Mouse (Mus musculus): Measurements from ENCODE around the gene Vmo1. TPM values are rescaled to one million over a fixed set of nuclear protein-coding genes. Genes with fewer than 3 reads are reported as not detected.
A peak's percentile ranks its signal among the peaks of the same experiment; 100 is the strongest.

Vmo1 gene
- polyA plus RNA-seq, 1 experiment: not detected

- TF ChIP-seq CTCF (IDR thresholded peaks at IDR 0.05; ENCODE audit: low read depth, low read length) (peak; percentile 50; the same call in 1 of the 2 replicates), POLR2A (IDR thresholded peaks at IDR 0.05; ENCODE audit: borderline replicate concordance, low read depth, low read length) (no peak)
- no peak overlapping the region for H3K27ac ChIP-seq (ENCODE audit: insufficient read depth, low read depth, low read length)
- H3K4me1 ChIP-seq (ENCODE audit: control insufficient read depth, insufficient read depth, low read length): peaks cover 8% of the 10 kb centered on the region
- no peak overlapping the region for H3K4me3 ChIP-seq (ENCODE audit: insufficient read depth, low read length)
Measured at GRCm38 (mm10) chr11:70509753-70510564, 4.5 kb downstream of the Vmo1 start.

GRCm38 (mm10) chr11:70506962-70507515, 7.4 kb downstream of the Vmo1 start:
- Histone ChIP-seq H3K4me1 (ENCODE audit: control insufficient read depth, insufficient read depth, low read length) (peaks cover 14% of the 10 kb centered on the region), H3K4me3 (ENCODE audit: insufficient read depth, low read length) (no peak overlapping the region), H3K27ac (ENCODE audit: insufficient read depth, low read depth, low read length) (no peak overlapping the region)
- TF ChIP-seq CTCF (IDR thresholded peaks at IDR 0.05; ENCODE audit: low read depth, low read length) (no peak), POLR2A (IDR thresholded peaks at IDR 0.05; ENCODE audit: borderline replicate concordance, low read depth, low read length) (no peak)

- Histone ChIP-seq H3K4me3 (ENCODE audit: insufficient read depth, low read length) (no peak overlapping the region), H3K4me1 (ENCODE audit: control insufficient read depth, insufficient read depth, low read length) (peaks cover 14% of the 10 kb centered on the region), H3K27ac (ENCODE audit: insufficient read depth, low read depth, low read length) (no peak overlapping the region)
- TF ChIP-seq CTCF (IDR thresholded peaks at IDR 0.05; ENCODE audit: low read depth, low read length) (peak; percentile 37), POLR2A (IDR thresholded peaks at IDR 0.05; ENCODE audit: borderline replicate concordance, low read depth, low read length) (no peak)
Measured at GRCm38 (mm10) chr11:70506385-70506784, 8.0 kb downstream of the Vmo1 start.

- peaks cover 18% of the 10 kb centered on the region for H3K4me1 ChIP-seq (ENCODE audit: control insufficient read depth, insufficient read depth, low read length)
- no peak within 1 kb of the TSS for H3K27ac ChIP-seq (ENCODE audit: insufficient read depth, low read depth, low read length)
- H3K4me3 ChIP-seq (ENCODE audit: insufficient read depth, low read length): no peak within 1 kb of the TSS
- no peak for TF ChIP-seq CTCF (IDR thresholded peaks at IDR 0.05; ENCODE audit: low read depth, low read length)
- TF ChIP-seq POLR2A (IDR thresholded peaks at IDR 0.05; ENCODE audit: borderline replicate concordance, low read depth, low read length): no peak
Measured at GRCm38 (mm10) chr11:70504970-70505369, 9.4 kb downstream of the Vmo1 start, which contains the start of gene Tm4sf5. Gene Tm4sf5, plus strand, starts transcription at chr11:70505244.

- H3K4me1 ChIP-seq (ENCODE audit: control insufficient read depth, insufficient read depth, low read length): peaks cover 39% of the 10 kb centered on the region
- TF ChIP-seq POLR2A (IDR thresholded peaks at IDR 0.05; ENCODE audit: borderline replicate concordance, low read depth, low read length): no peak
- no peak for TF ChIP-seq CTCF (IDR thresholded peaks at IDR 0.05; ENCODE audit: low read depth, low read length)
- H3K4me3 ChIP-seq (ENCODE audit: insufficient read depth, low read length): no peak overlapping the region
- H3K27ac ChIP-seq (ENCODE audit: insufficient read depth, low read depth, low read length): no peak overlapping the region
Measured at GRCm38 (mm10) chr11:70502018-70502417, 12.4 kb downstream of the Vmo1 start.

- Histone ChIP-seq H3K27ac (ENCODE audit: insufficient read depth, low read depth, low read length) (peak overlapping the region; percentile 92), H3K4me1 (ENCODE audit: control insufficient read depth, insufficient read depth, low read length) (peaks cover 37% of the 10 kb centered on the region), H3K4me3 (ENCODE audit: insufficient read depth, low read length) (no peak overlapping the region)
- TF ChIP-seq CTCF (IDR thresholded peaks at IDR 0.05; ENCODE audit: low read depth, low read length): no peak
- no peak for TF ChIP-seq POLR2A (IDR thresholded peaks at IDR 0.05; ENCODE audit: borderline replicate concordance, low read depth, low read length)
Measured at GRCm38 (mm10) chr11:70500476-70500812, 14.0 kb downstream of the Vmo1 start.

- Histone ChIP-seq H3K27ac (ENCODE audit: insufficient read depth, low read depth, low read length) (peak overlapping the region; percentile 92), H3K4me1 (ENCODE audit: control insufficient read depth, insufficient read depth, low read length) (peaks cover 33% of the 10 kb centered on the region), H3K4me3 (ENCODE audit: insufficient read depth, low read length) (no peak overlapping the region)
- TF ChIP-seq CTCF (IDR thresholded peaks at IDR 0.05; ENCODE audit: low read depth, low read length): no peak
Measured at GRCm38 (mm10) chr11:70499566-70500475, 14.6 kb downstream of the Vmo1 start.

- TF ChIP-seq POLR2A (IDR thresholded peaks at IDR 0.05; ENCODE audit: borderline replicate concordance, low read depth, low read length) (no peak), CTCF (IDR thresholded peaks at IDR 0.05; ENCODE audit: low read depth, low read length) (no peak)
- Histone ChIP-seq H3K27ac (ENCODE audit: insufficient read depth, low read depth, low read length) (peak overlapping the region; percentile 95), H3K4me3 (ENCODE audit: insufficient read depth, low read length) (no peak overlapping the region), H3K4me1 (ENCODE audit: control insufficient read depth, insufficient read depth, low read length) (peaks cover 42% of the 10 kb centered on the region)
Measured at GRCm38 (mm10) chr11:70489684-70490083, 24.7 kb downstream of the Vmo1 start.

GRCm38 (mm10) chr11:70489138-70489537, 25.3 kb downstream of the Vmo1 start:
- H3K4me1 ChIP-seq (ENCODE audit: control insufficient read depth, insufficient read depth, low read length): peaks cover 42% of the 10 kb centered on the region
- H3K27ac ChIP-seq (ENCODE audit: insufficient read depth, low read depth, low read length): peak overlapping the region; percentile 95
- H3K4me3 ChIP-seq (ENCODE audit: insufficient read depth, low read length): peak overlapping the region; percentile 2; the same call in 1 of the 2 replicates
- TF ChIP-seq POLR2A (IDR thresholded peaks at IDR 0.05; ENCODE audit: borderline replicate concordance, low read depth, low read length) (no peak), CTCF (IDR thresholded peaks at IDR 0.05; ENCODE audit: low read depth, low read length) (no peak)

Measured in bone marrow macrophage, adult 2 months (primary cell).